Mouse (Mus musculus) MEL (cell line): ENCODE data around the gene Umad1. TPM values are rescaled to one million over a fixed set of nuclear protein-coding genes. Genes with fewer than 3 reads are reported as not detected.

Experiments used
- DNase-seq: peaks from one replicate; pipeline ENCODE4 v3.0.0; 2011; ENCODE audit warnings: low read depth, low spot score
- H3K27ac ChIP-seq: 2 replicates; pipeline ENCODE4 v1.5.1; 2012; ENCODE audit warnings: low read depth, mild to moderate bottlenecking, control low read depth, low read length, moderate library complexity; ENCODE audit not compliant: control insufficient read depth
- H3K27me3 ChIP-seq, 2 experiments: fragments of 150-350 bp in 1 of 2; sonication (generic) in 1 of 2; 2 replicates each; pipeline ENCODE4 v1.6.1; 2012; ENCODE audit warnings: low read length in 2 of 2, mild to moderate bottlenecking in 2 of 2, improper control_type of control experiment in 1 of 2, moderate library complexity in 1 of 2; ENCODE audit not compliant: insufficient read depth in 2 of 2, control insufficient read depth in 1 of 2
- H3K36me3 ChIP-seq, 2 experiments: 2 replicates each; pipeline ENCODE4 v1.6.1; 2012 to 2014; ENCODE audit warnings: low read length in 2 of 2, improper control_type of control experiment in 1 of 2, inconsistent platforms in 1 of 2, mild to moderate bottlenecking in 1 of 2; ENCODE audit not compliant: insufficient read depth in 2 of 2, control insufficient read depth in 1 of 2
- H3K4me1 ChIP-seq, 2 experiments: fragments of 150-350 bp in 1 of 2; sonication (generic) in 1 of 2; 2 replicates each; pipeline ENCODE4 v1.6.1; 2012; ENCODE audit warnings: low read length in 2 of 2, improper control_type of control experiment in 1 of 2, mild to moderate bottlenecking in 1 of 2; ENCODE audit not compliant: insufficient read depth in 2 of 2, control insufficient read depth in 1 of 2
- H3K4me3 ChIP-seq, 2 experiments: fragments of 150-350 bp in 1 of 2; sonication (generic) in 1 of 2; 2 replicates each; pipeline ENCODE4 v1.5.1; 2012; ENCODE audit warnings: low read depth in 2 of 2, low read length in 2 of 2, mild to moderate bottlenecking in 2 of 2, moderate library complexity in 2 of 2, control low read depth in 1 of 2, improper control_type of control experiment in 1 of 2; ENCODE audit not compliant: control insufficient read depth in 1 of 2, insufficient read depth in 1 of 2
- H3K79me2 ChIP-seq: 2 replicates; pipeline ENCODE4 v1.6.1; 2012; ENCODE audit warnings: mild to moderate bottlenecking, low read length, moderate library complexity; ENCODE audit not compliant: control insufficient read depth, poor library complexity, insufficient read depth
- H3K9ac ChIP-seq: 2 replicates; pipeline ENCODE4 v1.6.1; 2012; ENCODE audit warnings: low read depth, mild to moderate bottlenecking, control low read depth, low read length, moderate library complexity; ENCODE audit not compliant: control insufficient read depth, poor library complexity, severe bottlenecking
- H3K9me3 ChIP-seq: fragments of 150-350 bp; sonication (generic); replicated peaks from 2 replicates; pipeline ENCODE4 v1.6.1; 2012; ENCODE audit warnings: mild to moderate bottlenecking, low read length, improper control_type of control experiment, moderate library complexity; ENCODE audit not compliant: insufficient read depth
- BHLHE40 ChIP-seq: IDR thresholded peaks from 2 replicates; pipeline ENCODE4 v1.6.1; 2012; ENCODE audit warnings: low read depth, mild to moderate bottlenecking, inconsistent platforms, low read length, improper control_type of control experiment, borderline replicate concordance
- CHD1 ChIP-seq: IDR thresholded peaks from 2 replicates; pipeline ENCODE4 v1.6.1; 2012; ENCODE audit warnings: low read depth, mild to moderate bottlenecking, inconsistent platforms, low read length, improper control_type of control experiment
- CHD2 ChIP-seq: IDR thresholded peaks from 2 replicates; pipeline ENCODE4 v1.6.1; 2011; ENCODE audit warnings: low read length, improper control_type of control experiment
- CTCF ChIP-seq, 3 experiments: IDR thresholded peaks in 2 of 3; conservative IDR thresholded peaks in 1 of 3; 2 replicates each; pipeline ENCODE4 v1.5.1; 2011 to 2012; ENCODE audit warnings: low read length in 3 of 3, low read depth in 2 of 3, mild to moderate bottlenecking in 2 of 3, improper control_type of control experiment in 1 of 3, inconsistent platforms in 1 of 3, mixed read lengths in 1 of 3, moderate library complexity in 1 of 3; ENCODE audit not compliant: control insufficient read depth in 1 of 3, insufficient read depth in 1 of 3, poor library complexity in 1 of 3, severe bottlenecking in 1 of 3
- EP300 ChIP-seq, 2 experiments: IDR thresholded peaks; 2 replicates each; pipeline ENCODE4 v1.6.1; 2011; ENCODE audit warnings: improper control_type of control experiment in 2 of 2, low read length in 2 of 2, low read depth in 1 of 2, mild to moderate bottlenecking in 1 of 2
- ETS1 ChIP-seq: IDR thresholded peaks from 2 replicates; pipeline ENCODE4 v1.6.1; 2012; ENCODE audit warnings: low read depth, mild to moderate bottlenecking, inconsistent platforms, low read length, improper control_type of control experiment, moderate library complexity
- GATA1 ChIP-seq: IDR thresholded peaks from 2 replicates; pipeline ENCODE4 v1.6.1; 2011; ENCODE audit warnings: low read depth, low read length, improper control_type of control experiment
- HCFC1 ChIP-seq: IDR thresholded peaks from 2 replicates; pipeline ENCODE4 v1.6.1; 2012; ENCODE audit warnings: low read depth, mild to moderate bottlenecking, inconsistent platforms, low read length, improper control_type of control experiment, moderate library complexity
- MAFK ChIP-seq: IDR thresholded peaks from 2 replicates; pipeline ENCODE4 v1.6.1; 2011; ENCODE audit warnings: low read depth, mild to moderate bottlenecking, low read length, improper control_type of control experiment, borderline replicate concordance
- MXI1 ChIP-seq: IDR thresholded peaks from 2 replicates; pipeline ENCODE4 v1.6.1; 2011; ENCODE audit warnings: mild to moderate bottlenecking, low read depth, low read length, improper control_type of control experiment
- MYB ChIP-seq: IDR thresholded peaks from 2 replicates; pipeline ENCODE4 v1.6.1; 2011; ENCODE audit warnings: mild to moderate bottlenecking, low read depth, low read length, improper control_type of control experiment
- NRF1 ChIP-seq: IDR thresholded peaks from 2 replicates; pipeline ENCODE4 v1.6.1; 2014; ENCODE audit warnings: low read depth, mild to moderate bottlenecking, inconsistent platforms, low read length, improper control_type of control experiment, moderate library complexity; ENCODE audit not compliant: poor library complexity, insufficient read depth, severe bottlenecking
- POLR2A ChIP-seq, 2 experiments: IDR thresholded peaks; 2 replicates each; pipeline ENCODE4 v1.6.1; 2011 to 2012; ENCODE audit warnings: low read length in 2 of 2, mild to moderate bottlenecking in 2 of 2, control low read depth in 1 of 2, improper control_type of control experiment in 1 of 2, low read depth in 1 of 2, moderate library complexity in 1 of 2; ENCODE audit not compliant: control insufficient read depth in 1 of 2, insufficient read depth in 1 of 2, poor library complexity in 1 of 2
- RAD21 ChIP-seq: IDR thresholded peaks from 2 replicates; pipeline ENCODE4 v1.6.1; 2011; ENCODE audit warnings: mild to moderate bottlenecking, low read depth, low read length, improper control_type of control experiment
- RCOR1 ChIP-seq: IDR thresholded peaks from 2 replicates; pipeline ENCODE4 v1.6.1; 2012; ENCODE audit warnings: low read depth, mild to moderate bottlenecking, inconsistent platforms, low read length, improper control_type of control experiment
- SIN3A ChIP-seq: IDR thresholded peaks from 2 replicates; pipeline ENCODE4 v1.6.1; 2012; ENCODE audit warnings: low read length, improper control_type of control experiment, inconsistent platforms
- TAL1 ChIP-seq: IDR thresholded peaks from 2 replicates; pipeline ENCODE4 v1.6.1; 2012; ENCODE audit warnings: mild to moderate bottlenecking, inconsistent platforms, low read length, moderate library complexity, mixed read lengths
- TBP ChIP-seq: IDR thresholded peaks from 2 replicates; pipeline ENCODE4 v1.8.0; 2011; ENCODE audit warnings: low read depth, low read length, improper control_type of control experiment
- USF2 ChIP-seq, 2 experiments: IDR thresholded peaks; 2 replicates each; pipeline ENCODE4 v1.6.1; 2011 to 2012; ENCODE audit warnings: improper control_type of control experiment in 2 of 2, low read length in 2 of 2, borderline replicate concordance in 1 of 2, inconsistent platforms in 1 of 2, low read depth in 1 of 2, mild to moderate bottlenecking in 1 of 2; ENCODE audit not compliant: insufficient read depth in 1 of 2
- ZKSCAN1 ChIP-seq: IDR thresholded peaks from 2 replicates; pipeline ENCODE4 v1.6.1; 2012; ENCODE audit warnings: low read depth, mild to moderate bottlenecking, inconsistent platforms, low read length, improper control_type of control experiment, moderate library complexity
- polyA plus RNA-seq, 2 experiments: library from polyadenylated mRNA; stranded (reverse) in 1 of 2; unstranded in 1 of 2; fragments of >175 nt in 1 of 2; fragments of >200 nt in 1 of 2; gene quantifications; 2 replicates each; pipeline versions ENCODE4 v1.2.1 to v1.2.4; 2012; ENCODE audit warnings: low replicate concordance in 2 of 2, low read depth in 1 of 2; ENCODE audit not compliant: insufficient read length in 2 of 2, insufficient read depth in 1 of 2, missing spikeins in 1 of 2
- total RNA-seq: library from RNA; depleted of rRNA; stranded (reverse); fragments of 300-350 nt; gene quantifications from 2 replicates; pipeline ENCODE4 v1.2.3, GENCODE M21; 2012; rRNA removed

The Umad1 gene
- total and polyA plus RNA-seq, 3 experiments = 5.3 to 9.7 TPM; not detected in 1

GRCm38 (mm10) chr6:8506631-8507030, 247.5 kb downstream of the Umad1 start:
- H3K4me3 ChIP-seq = no peak overlapping the region
- no peak for DNase-seq
- H3K27ac ChIP-seq = no peak overlapping the region
- no peak overlapping the region for H3K9ac ChIP-seq
- H3K4me1 ChIP-seq = peaks cover 8 to 16% of the 10 kb centered on the region in 2 experiments
- peaks cover 19% of the 10 kb centered on the region for H3K79me2 ChIP-seq
- no peak for TF ChIP-seq CTCF (IDR thresholded peaks at IDR 0.05 in 2 of 3, conservative IDR thresholded peaks at IDR 0.05 in 1 of 3; ENCODE audit: control insufficient read depth in 1 of 3, insufficient read depth in 1 of 3, low read depth in 2 of 3, low read length in 3 of 3, poor library complexity in 1 of 3, severe bottlenecking in 1 of 3)
- TF ChIP-seq RCOR1 = no peak
- no peak for TF ChIP-seq CHD2
- TF ChIP-seq BHLHE40 = no peak
- no peak for TF ChIP-seq ETS1
- TF ChIP-seq GATA1 = no peak
- TF ChIP-seq EP300 (IDR thresholded peaks at IDR 0.05; ENCODE audit: low read depth in 1 of 2, low read length in 2 of 2) = no peak
- no peak for TF ChIP-seq POLR2A (IDR thresholded peaks at IDR 0.05; ENCODE audit: control insufficient read depth in 1 of 2, insufficient read depth in 1 of 2, low read depth in 1 of 2, low read length in 2 of 2, poor library complexity in 1 of 2)
- no peak for TF ChIP-seq RAD21
- no peak for TF ChIP-seq NRF1
- no peak for TF ChIP-seq MXI1
- TF ChIP-seq ZKSCAN1 = no peak
- TF ChIP-seq TBP = no peak
- TF ChIP-seq MAFK = no peak
- no peak for TF ChIP-seq MYB
- TF ChIP-seq TAL1 = no peak
- no peak for TF ChIP-seq CHD1
- no peak for TF ChIP-seq SIN3A
- no peak for TF ChIP-seq HCFC1
- TF ChIP-seq USF2 (IDR thresholded peaks at IDR 0.05; ENCODE audit: borderline replicate concordance in 1 of 2, insufficient read depth in 1 of 2, low read depth in 1 of 2, low read length in 2 of 2) = no peak
- H3K9me3 ChIP-seq = no peaks in the 10 kb centered on the region
- H3K36me3 ChIP-seq = peaks cover 0 to 10% of the 10 kb centered on the region in 2 experiments; a peak in 2 of 4 replicates
- H3K27me3 ChIP-seq = no peaks in the 10 kb centered on the region

Other genes starting within 250 kb of the Umad1 start
- gene Col28a1, start 66.7 kb upstream of the Umad1 start, total RNA-seq = not detected in 2 replicates
- gene Col28a1, start 66.7 kb upstream of the Umad1 start, polyA plus RNA-seq = not detected
- gene Mios, start 50.1 kb upstream of the Umad1 start, total RNA-seq = 15.1 and 15.6 TPM in 2 replicates
- gene Mios, start 50.1 kb upstream of the Umad1 start, polyA plus RNA-seq = 10 to 100 TPM in 1 of 2 experiments, not detected in 1; 11.4 TPM
- gene Rpa3, start 115 bp upstream of the Umad1 start, total RNA-seq = 77.2 and 78.2 TPM in 2 replicates
- 10 to 100 TPM in 1 of 2 experiments, not detected in 1; 80.9 TPM for gene Rpa3, start 115 bp upstream of the Umad1 start, polyA plus RNA-seq
- gene Gm45062, start 162 bp downstream of the Umad1 start, total RNA-seq = 2.2 and 3.0 TPM in 2 replicates
- 1 to 10 TPM in 1 of 2 experiments, not detected in 1; 3.6 TPM for gene Gm45062, start 162 bp downstream of the Umad1 start, polyA plus RNA-seq